Mouse (Mus musculus): Measurements from ENCODE around the gene Mfsd4b5. TPM values are rescaled to one million over a fixed set of nuclear protein-coding genes. Genes with fewer than 3 reads are reported as not detected.

Gene Mfsd4b5
- polyA plus RNA-seq (2016; fragmentation: Nextera tagmentation; extraction: Ambion mirVana), result 0.09 and 0.19 TPM in 2 replicates

- ATAC-seq (ENCODE audit: insufficient number of reproducible peaks, low FRiP score), result no peak
- Histone ChIP-seq H3K4me2 (no peak within 1 kb of the TSS), H3K9me3 (replicated peaks) (no peaks in the 10 kb centered on the region), H3K9ac (no peak within 1 kb of the TSS), H3K36me3 (no peaks in the 10 kb centered on the region), H3K4me1 (replicated peaks) (no peaks in the 10 kb centered on the region), H3K4me3 (no peak within 1 kb of the TSS), H3K27ac (ENCODE audit: poor library complexity, severe bottlenecking) (no peak within 1 kb of the TSS), H3K27me3 (replicated peaks) (no peaks in the 10 kb centered on the region)
- 84% methylated on average over 12 of the region's 12 CpGs for WGBS
Observed at GRCm38 (mm10) chr10:39986466-39986865, at the start of gene Mfsd4b5. Gene Mfsd4b5 (minus strand): TSS chr10:39986646.

GRCm38 (mm10) chr10:40034956-40035355 is 48.5 kb upstream of the Mfsd4b5 start:
- Histone ChIP-seq H3K4me2 (no peak overlapping the region), H3K9ac (no peak overlapping the region), H3K27me3 (replicated peaks) (no peaks in the 10 kb centered on the region), H3K4me3 (no peak overlapping the region), H3K36me3 (peaks cover 9% of the 10 kb centered on the region; the same call in 1 of the 2 replicates), H3K4me1 (replicated peaks) (no peaks in the 10 kb centered on the region), H3K27ac (ENCODE audit: poor library complexity, severe bottlenecking) (no peak overlapping the region), H3K9me3 (replicated peaks) (no peaks in the 10 kb centered on the region)
- ATAC-seq (ENCODE audit: insufficient number of reproducible peaks, low FRiP score), result no peak
- WGBS, result 96% methylated on average over 6 of the region's 6 CpGs

DNA sequence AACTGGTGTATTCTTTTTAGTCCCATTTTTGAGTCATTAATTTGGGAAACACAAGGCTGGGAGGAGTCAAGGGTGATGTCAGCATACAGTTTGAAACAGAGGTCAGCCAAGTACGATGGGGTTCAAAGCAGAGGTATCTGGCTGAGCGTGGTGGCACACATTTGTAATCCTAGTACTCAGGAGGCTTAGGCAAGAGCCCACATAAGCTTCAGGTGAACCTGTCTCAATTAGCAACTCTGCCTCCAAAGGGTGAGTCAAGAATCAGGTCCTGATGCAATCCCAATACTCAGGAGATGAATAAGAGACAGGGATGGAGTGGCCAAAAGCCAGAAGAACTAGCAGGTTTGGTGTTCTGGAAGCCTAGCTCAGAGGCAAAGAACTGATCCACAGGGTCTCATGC is 46.5 kb upstream of the Mfsd4b5 start:
- no peak for ATAC-seq (ENCODE audit: insufficient number of reproducible peaks, low FRiP score)
- 86% methylated on average over 2 of the region's 2 CpGs for WGBS
- no peaks in the 10 kb centered on the region for H3K27me3 ChIP-seq (replicated peaks)
- no peaks in the 10 kb centered on the region for H3K4me1 ChIP-seq (replicated peaks)
- no peak overlapping the region for H3K9ac ChIP-seq
- no peak overlapping the region for H3K27ac ChIP-seq (ENCODE audit: poor library complexity, severe bottlenecking)
- H3K4me2 ChIP-seq, result no peak overlapping the region
- H3K9me3 ChIP-seq (replicated peaks), result no peaks in the 10 kb centered on the region
- no peak overlapping the region for H3K4me3 ChIP-seq
- 0 out of 2 replicates have a peak, but pooled peaks cover 9% of the 10 kb centered on the region for H3K36me3 ChIP-seq

GRCm38 (mm10) chr10:40030716-40031115 is 44.3 kb upstream of the Mfsd4b5 start:
- Histone ChIP-seq H3K4me1 (replicated peaks) (no peaks in the 10 kb centered on the region), H3K27ac (ENCODE audit: poor library complexity, severe bottlenecking) (no peak overlapping the region), H3K27me3 (replicated peaks) (no peaks in the 10 kb centered on the region), H3K9me3 (replicated peaks) (no peaks in the 10 kb centered on the region; the same call in 1 of the 2 replicates), H3K9ac (no peak overlapping the region), H3K4me2 (no peak overlapping the region), H3K36me3 (no peaks in the 10 kb centered on the region), H3K4me3 (no peak overlapping the region)
- WGBS, result 84% methylated on average over 6 of the region's 6 CpGs
- no peak for ATAC-seq (ENCODE audit: insufficient number of reproducible peaks, low FRiP score)

DNA sequence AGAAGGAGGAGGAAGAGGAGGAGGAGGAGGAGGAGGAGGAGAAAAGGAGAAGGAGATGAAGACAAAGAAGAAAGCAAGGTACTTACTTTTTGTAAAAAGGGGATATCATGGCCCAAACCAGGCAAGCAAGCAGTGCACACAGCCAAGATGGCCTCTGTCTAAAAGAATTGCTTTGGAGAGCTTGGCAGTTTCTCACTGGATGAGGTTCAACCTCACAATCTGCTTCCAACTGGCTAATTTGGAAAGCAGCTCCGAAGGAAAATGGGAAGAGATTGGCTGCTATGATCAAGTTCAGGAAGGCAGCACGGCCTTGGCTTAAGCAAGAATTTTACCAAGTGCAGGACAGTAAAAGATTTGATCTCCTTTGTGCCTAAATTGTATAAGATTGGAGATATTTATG is 43.2 kb upstream of the Mfsd4b5 start:
- Histone ChIP-seq H3K9me3 (replicated peaks) (no peaks in the 10 kb centered on the region; the same call in 1 of the 2 replicates), H3K9ac (no peak overlapping the region), H3K27me3 (replicated peaks) (no peaks in the 10 kb centered on the region), H3K27ac (ENCODE audit: poor library complexity, severe bottlenecking) (no peak overlapping the region), H3K4me1 (replicated peaks) (0 out of 2 replicates have a peak, but pooled peaks cover 3% of the 10 kb centered on the region), H3K36me3 (no peaks in the 10 kb centered on the region), H3K4me3 (no peak overlapping the region), H3K4me2 (no peak overlapping the region)
- ATAC-seq (ENCODE audit: insufficient number of reproducible peaks, low FRiP score), result no peak
- 83% methylated on average over 2 of the region's 2 CpGs for WGBS

- no peak for ATAC-seq (ENCODE audit: insufficient number of reproducible peaks, low FRiP score)
- Histone ChIP-seq H3K4me3 (no peak overlapping the region), H3K4me2 (no peak overlapping the region), H3K27me3 (replicated peaks) (peaks cover 8% of the 10 kb centered on the region; the same call in 1 of the 2 replicates), H3K9ac (no peak overlapping the region), H3K36me3 (no peaks in the 10 kb centered on the region), H3K4me1 (replicated peaks) (peaks cover 9% of the 10 kb centered on the region; the same call in 1 of the 2 replicates), H3K27ac (ENCODE audit: poor library complexity, severe bottlenecking) (no peak overlapping the region), H3K9me3 (replicated peaks) (no peaks in the 10 kb centered on the region; the same call in 1 of the 2 replicates)
- 74% methylated on average over 8 of the region's 8 CpGs for WGBS
Observed at GRCm38 (mm10) chr10:40028091-40028490, 41.6 kb upstream of the Mfsd4b5 start.

DNA sequence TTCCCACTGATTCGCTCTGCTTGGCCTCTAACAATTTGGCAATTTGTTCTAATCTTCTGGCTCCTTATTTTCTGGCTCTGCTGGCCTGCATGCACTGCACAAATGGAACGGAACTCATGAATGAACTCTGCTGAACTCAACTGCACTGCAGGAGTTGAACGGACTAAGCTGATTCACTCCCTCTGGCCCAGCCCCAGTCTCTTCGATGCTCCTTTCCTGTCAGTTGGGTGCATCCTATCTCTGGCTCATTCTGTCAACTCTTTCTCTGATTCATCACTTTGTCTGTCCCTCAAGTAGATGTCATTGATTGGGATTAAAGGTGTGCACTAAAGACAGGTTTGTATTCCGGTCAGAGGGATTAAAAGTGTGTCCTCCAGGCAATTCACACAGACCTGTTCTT is 40.1 kb upstream of the Mfsd4b5 start:
- no peak for ATAC-seq (ENCODE audit: insufficient number of reproducible peaks, low FRiP score)
- no peak overlapping the region for H3K27ac ChIP-seq (ENCODE audit: poor library complexity, severe bottlenecking)
- no peaks in the 10 kb centered on the region; the same call in 1 of the 2 replicates for H3K9me3 ChIP-seq (replicated peaks)
- no peaks in the 10 kb centered on the region for H3K36me3 ChIP-seq
- 95% methylated on average over 5 of the region's 5 CpGs for WGBS
- peaks cover 9% of the 10 kb centered on the region; the same call in 1 of the 2 replicates for H3K4me1 ChIP-seq (replicated peaks)
- peaks cover 9% of the 10 kb centered on the region; the same call in 1 of the 2 replicates for H3K27me3 ChIP-seq (replicated peaks)
- no peak overlapping the region for H3K4me2 ChIP-seq
- H3K4me3 ChIP-seq, result no peak overlapping the region
- no peak overlapping the region for H3K9ac ChIP-seq

DNA sequence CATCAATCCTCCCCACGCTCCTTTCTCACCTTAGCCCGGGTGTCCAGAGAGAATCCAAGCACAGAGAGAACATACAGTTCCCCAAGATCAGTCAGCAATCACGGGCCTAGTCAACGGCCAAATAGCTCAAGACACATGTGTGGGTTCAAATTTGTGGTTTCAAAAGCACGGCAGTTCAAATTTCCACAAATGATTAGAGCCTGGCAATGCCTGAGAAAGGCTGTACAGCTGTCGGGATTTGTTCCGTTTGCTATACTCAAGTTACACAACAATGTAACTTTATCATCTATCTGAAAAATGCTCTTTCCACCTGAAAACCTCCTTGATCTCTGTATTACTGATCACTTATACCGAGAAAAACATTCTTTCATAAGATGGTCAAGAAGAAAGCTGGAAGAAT is 39.1 kb upstream of the Mfsd4b5 start:
- 0 out of 2 replicates have a peak overlapping the region, but pooled peaks have one; percentile 32 for H3K27ac ChIP-seq (ENCODE audit: poor library complexity, severe bottlenecking)
- WGBS, result 72% methylated on average over 8 of the region's 8 CpGs
- peak overlapping the region; percentile 59; the same call in 1 of the 2 replicates for H3K9ac ChIP-seq
- peaks cover 9% of the 10 kb centered on the region; the same call in 1 of the 2 replicates for H3K4me1 ChIP-seq (replicated peaks)
- no peaks in the 10 kb centered on the region for H3K36me3 ChIP-seq
- H3K27me3 ChIP-seq (replicated peaks), result peaks cover 9% of the 10 kb centered on the region; the same call in 1 of the 2 replicates
- H3K4me2 ChIP-seq, result peak overlapping the region; percentile 90
- peak overlapping the region; percentile 62 for H3K4me3 ChIP-seq
- ATAC-seq (ENCODE audit: insufficient number of reproducible peaks, low FRiP score), result no peak
- H3K9me3 ChIP-seq (replicated peaks), result no peaks in the 10 kb centered on the region; the same call in 1 of the 2 replicates

GRCm38 (mm10) chr10:40024554-40025428 is 38.3 kb upstream of the Mfsd4b5 start, which contains the start of gene Mfsd4b1:
Gene Mfsd4b1 (minus strand): TSS chr10:40025268.
- peaks cover 9% of the 10 kb centered on the region; the same call in 1 of the 2 replicates for H3K27me3 ChIP-seq (replicated peaks)
- peaks cover 9% of the 10 kb centered on the region; the same call in 1 of the 2 replicates for H3K4me1 ChIP-seq (replicated peaks)
- H3K27ac ChIP-seq (ENCODE audit: poor library complexity, severe bottlenecking), result peak within 1 kb of the TSS; percentile 32
- peak; percentile 79 for ATAC-seq (ENCODE audit: insufficient number of reproducible peaks, low FRiP score)
- H3K4me2 ChIP-seq, result peak within 1 kb of the TSS; percentile 90
- peak within 1 kb of the TSS; percentile 62 for H3K4me3 ChIP-seq
- H3K9ac ChIP-seq, result peak within 1 kb of the TSS; percentile 71
- H3K36me3 ChIP-seq, result no peaks in the 10 kb centered on the region
- WGBS, result under 1% methylated on average over 46 of the region's 46 CpGs
- no peaks in the 10 kb centered on the region; the same call in 1 of the 2 replicates for H3K9me3 ChIP-seq (replicated peaks)

GRCm38 (mm10) chr10:40020401-40020800 is 34.0 kb upstream of the Mfsd4b5 start:
- no peak for ATAC-seq (ENCODE audit: insufficient number of reproducible peaks, low FRiP score)
- H3K27ac ChIP-seq (ENCODE audit: poor library complexity, severe bottlenecking), result no peak overlapping the region
- 70% methylated on average over 2 of the region's 2 CpGs for WGBS
- peaks cover 9% of the 10 kb centered on the region; the same call in 1 of the 2 replicates for H3K27me3 ChIP-seq (replicated peaks)
- no peaks in the 10 kb centered on the region for H3K36me3 ChIP-seq
- H3K4me1 ChIP-seq (replicated peaks), result peaks cover 19% of the 10 kb centered on the region
- H3K4me3 ChIP-seq, result no peak overlapping the region
- no peak overlapping the region for H3K4me2 ChIP-seq
- H3K9me3 ChIP-seq (replicated peaks), result no peaks in the 10 kb centered on the region
- no peak overlapping the region for H3K9ac ChIP-seq

DNA sequence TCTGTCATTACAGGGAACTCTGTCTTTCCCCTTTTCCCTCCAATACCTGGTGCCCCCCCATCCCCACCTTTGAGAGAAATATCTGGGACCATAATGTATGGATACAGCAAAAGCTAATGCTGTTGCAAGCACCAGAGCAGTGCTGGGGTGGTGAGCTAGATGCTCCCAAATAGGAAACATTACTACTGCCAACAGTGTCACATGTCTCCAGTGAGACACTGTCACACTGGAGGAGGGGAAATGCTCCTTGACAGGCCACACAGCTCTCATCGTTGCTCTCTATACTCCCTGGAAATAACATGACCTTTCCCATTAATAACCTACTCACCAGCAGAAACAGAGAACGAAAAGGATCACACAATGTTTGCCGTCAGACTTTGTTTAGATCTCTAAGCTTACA is 33.0 kb upstream of the Mfsd4b5 start:
- H3K4me3 ChIP-seq, result no peak overlapping the region
- no peak for ATAC-seq (ENCODE audit: insufficient number of reproducible peaks, low FRiP score)
- no peak overlapping the region for H3K9ac ChIP-seq
- no peak overlapping the region for H3K4me2 ChIP-seq
- H3K4me1 ChIP-seq (replicated peaks), result peaks cover 16% of the 10 kb centered on the region
- H3K27me3 ChIP-seq (replicated peaks), result peaks cover 9% of the 10 kb centered on the region; the same call in 1 of the 2 replicates
- H3K9me3 ChIP-seq (replicated peaks), result no peaks in the 10 kb centered on the region
- 52% methylated on average over 3 of the region's 3 CpGs for WGBS
- no peaks in the 10 kb centered on the region for H3K36me3 ChIP-seq
- no peak overlapping the region for H3K27ac ChIP-seq (ENCODE audit: poor library complexity, severe bottlenecking)
